Comparison of ENCODE assay signal across 35 mouse cellular contexts in genomic region chr11:56641716-56642115, GRCm38 (mm10).
"Had no signal": no experiment of that assay in that cellular context is flagged by ENCODE, and none has a peak within 500 bp of the region (broad histone marks: within the 10 kb centered on the region; RNA-seq: fewer than 3 reads in every experiment).

No protein-coding gene starts in this region.

- H3K9ac ChIP-seq: heart, embryonic 12.5 days; heart, embryonic 13.5 days; heart, embryonic 15.5 days; hindbrain, embryonic 12.5 days; hindbrain, embryonic 13.5 days; hindbrain, embryonic 14.5 days; hindbrain, embryonic 15.5 days; intestine, embryonic 15.5 days; kidney, embryonic 15.5 days had no signal

- ATAC-seq: hindbrain, embryonic 16.5 days; hindbrain, postnatal 0 days; inflammation-experienced regulatory T-cells, adult 6 months; intestine, embryonic 15.5 days; intestine, embryonic 16.5 days; intestine, postnatal 0 days had no signal

- H3K4me2 ChIP-seq: heart, embryonic 11.5 days; heart, embryonic 12.5 days; heart, embryonic 13.5 days; heart, embryonic 15.5 days; hindbrain, embryonic 12.5 days; hindbrain, embryonic 13.5 days; hindbrain, embryonic 14.5 days; hindbrain, embryonic 15.5 days; intestine, embryonic 15.5 days; kidney, embryonic 15.5 days had no signal

- H3K9me3 ChIP-seq: heart, embryonic 12.5 days; heart, embryonic 13.5 days; heart, embryonic 15.5 days; hindbrain, embryonic 10.5 days; hindbrain, embryonic 12.5 days; hindbrain, embryonic 13.5 days; hindbrain, embryonic 15.5 days; intestine, embryonic 15.5 days; kidney, embryonic 15.5 days had no signal

- H3K27me3 ChIP-seq: heart, embryonic 12.5 days; heart, embryonic 13.5 days; heart, embryonic 15.5 days; hindbrain, embryonic 12.5 days; hindbrain, embryonic 13.5 days; hindbrain, embryonic 15.5 days; intestine, embryonic 15.5 days; kidney, embryonic 15.5 days had no signal

- H3K4me3 ChIP-seq: heart, embryonic 12.5 days; heart, embryonic 13.5 days; heart, embryonic 15.5 days; hindbrain, embryonic 10.5 days; hindbrain, embryonic 12.5 days; hindbrain, embryonic 13.5 days; hindbrain, embryonic 15.5 days; intestine, embryonic 15.5 days; kidney, embryonic 15.5 days; layer of hippocampus, adult 2 months; left cerebral cortex, adult 2 months had no signal

- DNase-seq: heart, postnatal 10 days; heart, postnatal 14 days; heart, postnatal 36 days; heart, postnatal 4 days; kidney, adult 11 months; kidney, adult 18-20 months; kidney, adult 2 months; kidney, adult 8-10 months; kidney, adult 9 months; kidney, postnatal 10 days; kidney, postnatal 14 days; kidney, postnatal 25 days; kidney, postnatal 36 days; kidney, postnatal 4 days; layer of hippocampus, adult 9-11 months; layer of hippocampus, postnatal 36 days had no signal

- H3K27ac ChIP-seq: heart, embryonic 13.5 days; heart, embryonic 15.5 days; hindbrain, embryonic 10.5 days; hindbrain, embryonic 12.5 days; hindbrain, embryonic 13.5 days; hindbrain, embryonic 14.5 days; hindbrain, embryonic 15.5 days; hindbrain, postnatal 0 days; intestine, embryonic 15.5 days; kidney, embryonic 15.5 days; kidney, postnatal 0 days; layer of hippocampus, adult 2 months; left cerebral cortex, adult 2 months had no signal

- H3K4me1 ChIP-seq: heart, embryonic 12.5 days; heart, embryonic 13.5 days; heart, embryonic 15.5 days; intestine, embryonic 15.5 days; kidney, embryonic 15.5 days had no signal

- H3K36me3 ChIP-seq: heart, embryonic 12.5 days; heart, embryonic 13.5 days; heart, embryonic 15.5 days; hindbrain, embryonic 10.5 days; hindbrain, embryonic 12.5 days; hindbrain, embryonic 13.5 days; hindbrain, embryonic 15.5 days; intestine, embryonic 15.5 days; kidney, embryonic 15.5 days had no signal
